In genomic region chr9:64445981-64446380, GRCm38 (mm10) we compare ENCODE assay signal across 15 mouse cellular contexts.
"Had no signal": no experiment of that assay in that cellular context is flagged by ENCODE, and none has a peak within 500 bp of the region (broad histone marks: within the 10 kb centered on the region; RNA-seq: fewer than 3 reads in every experiment).

No protein-coding gene starts in this region.

- H3K4me3 ChIP-seq: layer of hippocampus, adult 2 months; limb, embryonic 12.5 days; liver, embryonic 13.5 days; lung, embryonic 15.5 days; neural tube, embryonic 12.5 days; stomach, embryonic 15.5 days had no signal

- DNase-seq: kidney, adult 18-20 months; kidney, postnatal 10 days; kidney, postnatal 4 days; liver; liver, embryonic 13.5 days; liver, postnatal 0 days; lung, postnatal 14 days; right cerebral cortex, postnatal 14 days; thymus, adult 2 months; thymus, postnatal 36 days had no signal

- H3K27me3 ChIP-seq: limb, embryonic 12.5 days; lung, embryonic 15.5 days; neural tube, embryonic 12.5 days; stomach, embryonic 15.5 days had no signal

- H3K9ac ChIP-seq: limb, embryonic 12.5 days; liver, embryonic 13.5 days; liver, postnatal 0 days; lung, embryonic 15.5 days; neural tube, embryonic 12.5 days; stomach, embryonic 15.5 days had no signal

- H3K4me2 ChIP-seq: limb, embryonic 12.5 days; liver, embryonic 13.5 days; lung, embryonic 15.5 days; neural tube, embryonic 12.5 days; stomach, embryonic 15.5 days had no signal

- H3K27ac ChIP-seq: layer of hippocampus, adult 2 months; limb, embryonic 12.5 days; liver, embryonic 13.5 days; neural tube, embryonic 12.5 days had no signal

- H3K9me3 ChIP-seq: limb, embryonic 12.5 days; liver, embryonic 13.5 days; lung, embryonic 15.5 days; neural tube, embryonic 12.5 days; stomach, embryonic 15.5 days had no signal

- H3K36me3 ChIP-seq: limb, embryonic 12.5 days; liver, embryonic 13.5 days; lung, embryonic 15.5 days; neural tube, embryonic 12.5 days; stomach, embryonic 15.5 days had no signal

- ATAC-seq: liver, postnatal 0 days had no signal
